ENCODE assay signal across 9 mouse cellular contexts in genomic region chr8:10990421-10991110, GRCm38 (mm10). TPM values are rescaled to one million over a fixed set of nuclear protein-coding genes. Genes with fewer than 3 reads are reported as not detected.
DNase-seq lines count a peak whose midpoint lies in the region; ATAC-seq and TF ChIP-seq lines count a peak whose summit lies in the region.
"Had no signal": no experiment of that assay in that cellular context is flagged by ENCODE, and none has a peak within 500 bp of the region (broad histone marks: within the 10 kb centered on the region; RNA-seq: fewer than 3 reads in every experiment).

No protein-coding gene starts in this region.

- intact Hi-C loops in gastrocnemius, postnatal 14 days (cut with DNase I; ENCODE audit: low total_unique reads), result loop anchor here (10.0 kb wide), 1 partner anchor 106 kb away; no protein-coding TSS in a partner anchor

- peak; percentile 44 for DNase-seq in lung, embryonic 14.5 days
- DNase-seq in lung, postnatal 14 days, result no peak
- DNase-seq in liver, embryonic 11.5 days (ENCODE audit: low spot score), result no peak
- no peak for DNase-seq in layer of hippocampus, adult 11-12 months (ENCODE audit: low spot score)
- DNase-seq in adrenal gland, postnatal 4 days (ENCODE audit: low spot score in 2 of 2), result no peak
- DNase-seq in gastrocnemius, postnatal 14 days, result no peak
- DNase-seq: kidney, adult 9 months had no signal

- H3K27me3 ChIP-seq in lung, embryonic 14.5 days (ENCODE audit: insufficient read depth, low read length), result no peaks in the 10 kb centered on the region
- H3K27me3 ChIP-seq in forebrain, embryonic 12.5 days, result no peaks in the 10 kb centered on the region
- H3K27me3 ChIP-seq in liver, embryonic 11.5 days (replicated peaks; ENCODE audit: control insufficient read depth, insufficient read depth, low read length), result no peaks in the 10 kb centered on the region
- no peaks in the 10 kb centered on the region for H3K27me3 ChIP-seq in stomach, embryonic 14.5 days (ENCODE audit: control insufficient read depth, insufficient read depth, low read length)

- 0 out of 2 replicates have a peak overlapping the region, but pooled peaks have one; percentile 10 for H3K4me2 ChIP-seq in lung, embryonic 14.5 days
- peak overlapping the region; percentile 25 for H3K4me2 ChIP-seq in forebrain, embryonic 12.5 days
- H3K4me2 ChIP-seq in liver, embryonic 11.5 days, result peak overlapping the region; percentile 42
- no peak overlapping the region for H3K4me2 ChIP-seq in stomach, embryonic 14.5 days (replicated peaks; ENCODE audit: low read depth, low read length)

- no peaks in the 10 kb centered on the region for H3K9me3 ChIP-seq in lung, embryonic 14.5 days (ENCODE audit: low read depth, low read length)
- H3K9me3 ChIP-seq in forebrain, embryonic 12.5 days, result no peaks in the 10 kb centered on the region
- no peaks in the 10 kb centered on the region for H3K9me3 ChIP-seq in liver, embryonic 11.5 days (ENCODE audit: control insufficient read depth, low read length)
- no peaks in the 10 kb centered on the region for H3K9me3 ChIP-seq in stomach, embryonic 14.5 days (ENCODE audit: control insufficient read depth, low read depth, low read length)

- ATAC-seq in lung, embryonic 14.5 days (ENCODE audit: insufficient read depth), result no peak
- no peak; the same call in 1 of the 2 replicates for ATAC-seq in forebrain, embryonic 12.5 days (ENCODE audit: low FRiP score)
- ATAC-seq in liver, embryonic 11.5 days (replicated peaks; ENCODE audit: low FRiP score), result peak; percentile 66
- no peak for ATAC-seq in stomach, embryonic 14.5 days (ENCODE audit: insufficient number of reproducible peaks, insufficient read depth, low FRiP score, low read depth)

- H3K4me3 ChIP-seq in lung, embryonic 14.5 days (ENCODE audit: low read depth, low read length), result no peak overlapping the region
- H3K4me3 ChIP-seq in forebrain, embryonic 12.5 days (replicated peaks), result no peak overlapping the region
- H3K4me3 ChIP-seq in liver, embryonic 11.5 days (ENCODE audit: low read depth, low read length), result peak overlapping the region; percentile 14
- no peak overlapping the region for H3K4me3 ChIP-seq in stomach, embryonic 14.5 days (ENCODE audit: low read depth, low read length)

- peaks cover 14% of the 10 kb centered on the region for H3K4me1 ChIP-seq in lung, embryonic 14.5 days (ENCODE audit: insufficient read depth)
- H3K4me1 ChIP-seq in forebrain, embryonic 12.5 days, result peaks cover 57% of the 10 kb centered on the region
- H3K4me1 ChIP-seq in liver, embryonic 11.5 days (replicated peaks; ENCODE audit: control insufficient read depth, insufficient read depth, low read length), result peaks cover 77% of the 10 kb centered on the region
- peaks cover 27% of the 10 kb centered on the region for H3K4me1 ChIP-seq in stomach, embryonic 14.5 days (ENCODE audit: control insufficient read depth, insufficient read depth, low read length)

- 35% methylated on average over 10 of the region's 10 CpGs for WGBS in lung, embryonic 14.5 days
- 8% methylated on average over 10 of the region's 10 CpGs for WGBS in forebrain, embryonic 12.5 days
- WGBS in liver, embryonic 11.5 days, result 29% methylated on average over 10 of the region's 10 CpGs
- WGBS in stomach, embryonic 14.5 days, result 28% methylated on average over 10 of the region's 10 CpGs

- H3K36me3 ChIP-seq in lung, embryonic 14.5 days (ENCODE audit: insufficient read depth), result peaks cover 28% of the 10 kb centered on the region
- peaks cover 25% of the 10 kb centered on the region for H3K36me3 ChIP-seq in forebrain, embryonic 12.5 days (replicated peaks)
- peaks cover 38% of the 10 kb centered on the region for H3K36me3 ChIP-seq in liver, embryonic 11.5 days (ENCODE audit: control insufficient read depth, insufficient read depth, low read length)
- H3K36me3 ChIP-seq in stomach, embryonic 14.5 days (ENCODE audit: control insufficient read depth, insufficient read depth, low read length), result peaks cover 12% of the 10 kb centered on the region; the same call in 1 of the 2 replicates

- no peak for TF ChIP-seq CTCF in lung, embryonic 14.5 days (IDR thresholded peaks at IDR 0.05; ENCODE audit: low read depth)

- peak overlapping the region; percentile 36; the same call in 1 of the 2 replicates for H3K27ac ChIP-seq in lung, embryonic 14.5 days (ENCODE audit: low read depth)
- H3K27ac ChIP-seq in forebrain, embryonic 12.5 days, result peak overlapping the region; percentile 79
- peak overlapping the region; percentile 90 for H3K27ac ChIP-seq in liver, embryonic 11.5 days (ENCODE audit: low read depth, low read length)
- H3K27ac ChIP-seq in stomach, embryonic 14.5 days (ENCODE audit: low read length), result peak overlapping the region; percentile 62

- no peak overlapping the region for H3K9ac ChIP-seq in lung, embryonic 14.5 days
- H3K9ac ChIP-seq in forebrain, embryonic 12.5 days, result peak overlapping the region; percentile 36; the same call in 1 of the 2 replicates
- peak overlapping the region; percentile 50 for H3K9ac ChIP-seq in liver, embryonic 11.5 days (ENCODE audit: low read depth, low read length)
- H3K9ac ChIP-seq in stomach, embryonic 14.5 days (replicated peaks; ENCODE audit: low read depth, low read length), result no peak overlapping the region

RNA-seq across cellular contexts. Expression of gene Irs2, which starts 17.7 kb away (rescaled TPM):
- 5.7 TPM in 2 replicates for polyA plus RNA-seq in lung, embryonic 14.5 days (2014; fragmentation: Nextera tagmentation; extraction: Ambion mirVana)
- polyA plus RNA-seq in forebrain, embryonic 12.5 days (2016; fragmentation: Nextera tagmentation; extraction: Ambion mirVana), result 5.0 and 6.5 TPM in 2 replicates
- 8.3 and 8.9 TPM in 2 replicates for polyA plus RNA-seq in liver, embryonic 11.5 days (2014; fragmentation: Nextera tagmentation; extraction: Ambion mirVana)
- 4.6 and 5.0 TPM in 2 replicates for polyA plus RNA-seq in stomach, embryonic 14.5 days (2014; fragmentation: Nextera tagmentation; extraction: Ambion mirVana)
- 10 to 100 TPM; 33.2 to 33.3 TPM for total RNA-seq in adrenal gland, postnatal 4 days (2021)
- total RNA-seq in gastrocnemius, postnatal 14 days (2021), result 10 to 100 TPM in 1 of 2 experiments, 1 to 10 TPM in 1; 7.9 to 12.3 TPM

Comparison
In these comparisons a context has a peak if more than half of its experiments do, and no peak if none do; other contexts are left out.
1. H3K27ac ChIP-seq: peak in every context shown above with its lines; median percentile 90 in liver, embryonic 11.5 days; 79 in forebrain, embryonic 12.5 days; 62 in stomach, embryonic 14.5 days; 36 in lung, embryonic 14.5 days.
2. H3K9ac ChIP-seq: peak in forebrain, embryonic 12.5 days (single experiment) and liver, embryonic 11.5 days (single experiment); none in lung, embryonic 14.5 days (single experiment) and stomach, embryonic 14.5 days (single experiment).